Mouse (Mus musculus): ENCODE results near the gene Slc41a2.

Gene Slc41a2

GRCm38 (mm10) chr10:83197690-83198336 is 139.9 kb downstream of the Slc41a2 start:
- ATAC-seq (ENCODE audit: insufficient number of reproducible peaks, low FRiP score, low TSS enrichment): 0 out of 2 replicates have a peak, but pooled peaks have one; percentile 36

- ATAC-seq (ENCODE audit: insufficient number of reproducible peaks, low FRiP score, low TSS enrichment): no peak
Observed at GRCm38 (mm10) chr10:83191982-83192381, 145.7 kb downstream of the Slc41a2 start.

- ATAC-seq (ENCODE audit: insufficient number of reproducible peaks, low FRiP score, low TSS enrichment): no peak
Observed at GRCm38 (mm10) chr10:83191476-83191875, 146.2 kb downstream of the Slc41a2 start.

- ATAC-seq (ENCODE audit: insufficient number of reproducible peaks, low FRiP score, low TSS enrichment): no peak
Observed at GRCm38 (mm10) chr10:83189071-83189470, 148.6 kb downstream of the Slc41a2 start.

- ATAC-seq (ENCODE audit: insufficient number of reproducible peaks, low FRiP score, low TSS enrichment): no peak
Observed at GRCm38 (mm10) chr10:83186984-83187383, 150.7 kb downstream of the Slc41a2 start.

GRCm38 (mm10) chr10:83186167-83186566 is 151.5 kb downstream of the Slc41a2 start:
- no peak for ATAC-seq (ENCODE audit: insufficient number of reproducible peaks, low FRiP score, low TSS enrichment)

GRCm38 (mm10) chr10:83185121-83185520 is 152.6 kb downstream of the Slc41a2 start:
- ATAC-seq (ENCODE audit: insufficient number of reproducible peaks, low FRiP score, low TSS enrichment): no peak

GRCm38 (mm10) chr10:83184480-83185069 is 153.1 kb downstream of the Slc41a2 start:
- ATAC-seq (ENCODE audit: insufficient number of reproducible peaks, low FRiP score, low TSS enrichment): 0 out of 2 replicates have a peak, but pooled peaks have one; percentile 18

- ATAC-seq (ENCODE audit: insufficient number of reproducible peaks, low FRiP score, low TSS enrichment): no peak
Observed at GRCm38 (mm10) chr10:83183634-83184479, 153.8 kb downstream of the Slc41a2 start.

GRCm38 (mm10) chr10:83182573-83182960 is 155.1 kb downstream of the Slc41a2 start:
- peak; percentile 36; the same call in 1 of the 2 replicates for ATAC-seq (ENCODE audit: insufficient number of reproducible peaks, low FRiP score, low TSS enrichment)

GRCm38 (mm10) chr10:83181831-83182572 is 155.7 kb downstream of the Slc41a2 start:
- ATAC-seq (ENCODE audit: insufficient number of reproducible peaks, low FRiP score, low TSS enrichment): peak; percentile 53

All from cerebellum, adult (tissue).